Mouse (Mus musculus): ENCODE results near the gene Fbln1.
"Not testable (repeated sequence)": the region's sequence is repeated elsewhere in the genome, so short reads cannot be mapped to it uniquely, and the experiment has no call there.

The Fbln1 gene

DNA sequence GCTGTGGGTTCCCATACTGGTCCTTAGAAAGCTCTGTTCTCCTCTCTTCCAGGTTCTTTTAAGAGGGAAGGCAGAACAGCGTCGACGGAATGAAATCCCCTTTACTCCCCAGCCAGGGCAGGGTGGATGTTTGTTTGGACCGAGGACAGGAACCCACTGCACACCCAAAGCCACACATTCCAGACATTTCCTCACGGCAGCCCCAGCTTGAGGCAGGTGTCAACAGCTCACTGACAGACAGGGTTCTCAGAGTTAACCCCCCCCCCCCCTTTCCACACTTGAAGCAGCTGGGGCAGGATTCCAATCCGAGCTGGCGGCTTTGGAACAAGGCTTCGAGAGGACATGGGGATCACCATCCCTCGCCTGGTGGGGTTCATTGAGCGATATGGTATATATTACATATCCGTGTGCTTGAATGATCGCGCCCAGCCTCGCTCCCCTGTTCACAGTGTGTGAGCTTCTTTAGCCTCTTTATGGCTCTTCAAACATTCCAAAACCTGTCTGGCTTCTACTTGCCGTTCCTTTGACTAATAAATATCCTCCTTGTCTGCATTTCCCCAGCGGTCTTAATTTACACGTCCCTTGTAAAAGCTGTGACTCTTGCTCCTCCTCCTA, 92.5 kb downstream of the Fbln1 start:
- DNase-seq: peak in 1 of 2 experiments; percentile 38

GRCm38 (mm10) chr15:85298946-85299345, 93.2 kb downstream of the Fbln1 start:
- DNase-seq: peak; percentile 65 to 71

DNA sequence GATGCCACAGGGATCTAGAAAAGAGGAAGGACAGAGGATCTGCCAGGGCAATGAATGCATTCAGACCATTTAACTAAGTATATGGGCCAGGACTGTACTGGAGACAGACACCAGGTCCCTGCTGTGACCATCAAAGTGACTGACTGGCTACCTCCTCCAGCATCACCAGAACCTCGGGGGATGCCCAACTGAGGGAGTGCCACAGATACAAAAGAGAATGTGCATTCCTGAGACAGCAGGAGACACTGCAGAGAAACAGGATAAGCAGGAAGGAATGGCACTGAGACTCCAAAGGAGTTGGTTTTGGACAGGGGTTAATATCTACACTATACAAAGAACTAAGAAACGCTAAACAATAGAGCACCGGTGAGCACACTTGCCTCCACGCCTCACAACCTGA, 97.5 kb downstream of the Fbln1 start:
- no peak for DNase-seq

- no peak for DNase-seq
Measured at GRCm38 (mm10) chr15:85303976-85304375, 98.2 kb downstream of the Fbln1 start.

GRCm38 (mm10) chr15:85307061-85307660, 101.4 kb downstream of the Fbln1 start:
- DNase-seq: no peak

DNA sequence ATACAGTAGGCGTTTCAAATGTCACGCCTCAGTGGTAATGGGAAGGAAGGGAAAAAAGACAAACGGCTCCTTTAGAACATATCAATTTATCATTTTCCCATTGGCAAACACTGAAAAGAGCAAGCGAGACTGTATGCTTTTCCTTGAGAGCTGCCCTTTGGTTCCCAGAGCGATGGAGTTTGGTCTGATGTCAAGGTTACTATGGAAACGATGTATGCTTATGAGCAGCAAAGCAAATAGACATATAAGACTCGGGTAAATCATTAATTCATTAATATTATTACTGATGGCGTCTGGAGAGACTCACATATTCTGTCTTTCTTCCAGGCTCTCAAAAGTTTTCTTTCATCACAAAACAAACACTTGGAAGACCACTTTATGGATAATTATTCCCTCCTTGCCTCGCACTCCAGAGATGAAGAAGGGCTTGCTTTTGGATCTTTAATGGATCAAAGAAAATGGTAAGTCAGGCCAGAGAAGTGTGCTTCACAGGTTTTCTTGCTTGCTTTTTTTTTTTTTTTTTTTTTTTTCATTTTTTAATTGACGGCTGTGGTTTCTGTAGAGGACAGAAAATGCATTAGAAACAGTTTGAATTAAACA, 105.4 kb downstream of the Fbln1 start:
- no peak for DNase-seq

GRCm38 (mm10) chr15:85315378-85316025, 109.8 kb downstream of the Fbln1 start:
- DNase-seq: peak; percentile 87 to 90

DNA sequence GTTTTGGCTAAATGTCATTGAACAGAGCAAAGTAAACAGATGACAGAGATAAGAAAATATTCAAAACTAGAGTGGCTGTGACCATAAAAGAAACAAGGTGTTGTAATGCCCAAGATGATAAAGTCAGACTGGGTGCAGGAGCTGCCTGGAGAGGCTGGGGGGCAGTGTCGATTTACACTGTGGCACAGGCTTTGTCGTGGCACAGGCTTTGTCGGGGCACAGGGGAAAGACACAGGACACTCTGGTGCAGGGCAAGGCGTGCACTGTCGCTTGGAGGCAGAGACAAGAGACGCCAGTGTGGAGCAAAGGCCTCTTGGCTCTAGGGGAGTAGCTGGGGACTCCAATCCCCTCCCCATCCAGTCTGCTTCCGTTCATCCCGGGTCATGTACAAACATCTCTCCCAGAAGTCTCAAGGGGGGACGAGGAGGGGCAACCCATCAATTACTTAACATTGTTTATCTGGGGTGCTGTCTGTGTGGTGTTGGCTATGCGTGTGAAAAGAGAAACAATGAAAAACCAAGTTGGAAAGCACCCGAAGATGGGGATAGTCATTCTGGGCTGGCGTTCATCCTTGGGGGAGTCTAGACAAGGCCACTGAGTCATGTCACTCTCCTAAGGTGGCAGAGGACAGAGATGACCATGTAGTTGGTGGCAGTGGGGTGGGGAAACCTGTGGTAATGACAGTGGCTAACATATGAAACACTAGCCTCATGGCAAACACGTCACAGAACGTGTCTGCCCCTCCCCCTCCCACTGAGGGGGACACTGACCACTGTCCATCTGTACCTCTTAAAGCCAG, 110.8 kb downstream of the Fbln1 start:
- DNase-seq: peak in 1 of 2 experiments; percentile 22

DNA sequence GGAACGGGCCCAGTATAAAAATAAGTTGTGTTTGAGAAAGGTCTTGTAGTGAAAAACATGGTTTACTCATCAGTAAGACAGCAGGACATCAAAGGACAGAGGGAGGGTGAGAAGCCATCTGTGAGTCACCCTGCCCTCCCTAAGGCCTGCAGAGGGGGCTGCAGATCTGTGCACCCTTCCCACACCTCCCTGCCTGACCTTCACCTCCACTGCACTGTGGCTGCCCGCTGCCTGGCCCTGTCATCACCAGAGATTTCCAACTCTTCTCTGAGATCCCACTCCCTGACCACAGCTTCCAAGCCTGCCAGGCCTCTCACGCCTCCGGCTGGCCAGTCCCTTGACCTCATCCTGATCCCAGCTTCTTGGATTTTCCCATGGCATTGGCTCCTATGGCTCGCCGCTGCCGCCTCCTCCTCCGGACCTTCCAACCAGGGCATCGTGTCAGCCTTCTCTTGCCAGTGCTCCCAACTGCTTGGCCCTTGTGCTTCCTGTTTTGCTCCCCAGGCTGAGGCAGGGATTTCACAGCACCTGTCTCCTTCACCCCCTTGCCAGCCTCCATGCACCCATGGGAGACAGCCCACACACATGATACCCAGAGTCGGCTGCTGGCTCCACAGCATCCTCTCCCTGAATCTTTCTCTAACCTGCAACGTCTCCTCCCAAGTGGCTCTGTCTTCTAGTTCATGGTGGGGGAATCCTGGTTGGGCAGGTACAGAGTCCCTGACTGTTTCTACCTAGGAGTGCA, 114.3 kb downstream of the Fbln1 start:
- DNase-seq: no peak

DNA sequence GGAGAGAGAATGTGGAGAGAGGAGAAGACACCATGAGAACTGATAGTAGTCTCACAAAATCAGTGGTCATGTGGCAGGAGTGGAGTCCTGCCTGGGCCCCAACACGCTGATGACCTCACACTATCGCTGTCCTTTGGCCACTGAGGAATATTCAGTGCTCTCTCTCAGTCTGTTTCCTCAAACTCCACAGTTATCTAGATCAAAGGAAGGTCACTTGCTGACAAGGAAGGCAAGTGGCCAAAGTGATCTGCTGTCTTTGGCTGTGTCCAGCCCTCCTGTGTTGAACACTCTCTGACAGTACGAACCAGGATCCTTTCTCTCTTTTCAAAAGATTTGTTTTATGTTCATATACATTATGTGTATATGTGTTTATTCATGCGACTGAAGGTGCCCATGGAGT, 117.5 kb downstream of the Fbln1 start:
- DNase-seq: no peak

DNA sequence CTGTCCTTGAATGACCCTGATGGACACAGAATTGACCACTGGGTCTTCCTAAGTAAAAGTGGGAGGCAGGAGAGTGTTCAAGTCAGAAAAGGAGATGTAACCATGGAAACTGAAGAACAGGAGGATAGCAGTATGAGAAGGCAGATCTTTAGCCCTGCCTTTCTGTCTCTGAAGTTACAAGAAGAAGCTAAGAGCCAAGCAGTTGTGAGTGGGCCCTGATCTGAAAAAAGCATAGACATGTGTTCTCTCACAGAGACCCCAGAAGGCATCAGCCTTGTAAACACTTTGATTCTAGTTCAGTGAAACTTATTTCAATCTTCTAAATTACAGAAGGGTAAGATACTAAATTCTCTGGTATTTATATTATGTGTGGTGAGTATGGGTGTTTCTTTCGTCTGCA, 118.7 kb downstream of the Fbln1 start:
- DNase-seq: no peak

- DNase-seq: no peak
Measured at GRCm38 (mm10) chr15:85327808-85328207, 122.1 kb downstream of the Fbln1 start.

GRCm38 (mm10) chr15:85328455-85328854, 122.7 kb downstream of the Fbln1 start:
- DNase-seq: peak in 1 of 2 experiments; percentile 41

DNA sequence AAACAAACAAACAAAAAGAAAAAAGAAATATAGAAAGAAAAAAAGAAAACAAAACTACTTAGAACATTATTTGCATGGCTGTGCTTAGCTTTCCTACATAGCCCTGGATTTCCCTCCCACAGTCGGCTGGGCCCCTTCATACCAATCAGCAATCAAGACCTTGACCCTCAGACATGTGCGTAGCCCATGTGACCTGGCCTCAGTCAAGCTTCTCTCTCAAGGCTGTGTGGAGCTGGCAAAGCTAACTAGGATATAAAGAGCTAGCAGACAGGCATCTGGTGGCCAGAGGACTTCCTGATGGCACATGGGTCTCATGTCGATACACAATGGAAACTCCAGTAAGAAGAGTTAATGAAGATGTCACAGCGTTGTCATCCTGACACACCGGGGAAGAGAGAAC, 123.3 kb downstream of the Fbln1 start:
- DNase-seq: no peak

- DNase-seq: no peak
Measured at GRCm38 (mm10) chr15:85330024-85330423, 124.3 kb downstream of the Fbln1 start.

DNA sequence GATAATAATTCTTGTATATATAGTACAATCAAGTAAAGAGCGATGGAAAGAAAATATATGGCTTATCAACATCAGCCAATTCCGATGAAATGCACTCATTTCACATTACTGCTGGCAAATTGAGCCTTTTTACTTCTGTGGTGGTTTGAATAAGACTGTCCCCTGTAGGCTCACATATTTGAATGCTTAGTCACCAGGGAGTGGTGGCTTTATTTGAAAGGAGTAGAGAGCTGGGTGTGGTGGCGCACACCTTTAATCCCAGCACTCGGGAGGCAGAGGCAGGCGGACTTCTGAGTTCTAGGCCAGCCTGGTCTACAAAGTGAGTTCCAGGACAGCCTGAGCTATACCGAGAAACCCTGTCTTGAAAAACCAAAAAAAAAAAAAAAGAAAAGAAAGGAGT, 127.8 kb downstream of the Fbln1 start:
- DNase-seq: not testable (repeated sequence)

DNA sequence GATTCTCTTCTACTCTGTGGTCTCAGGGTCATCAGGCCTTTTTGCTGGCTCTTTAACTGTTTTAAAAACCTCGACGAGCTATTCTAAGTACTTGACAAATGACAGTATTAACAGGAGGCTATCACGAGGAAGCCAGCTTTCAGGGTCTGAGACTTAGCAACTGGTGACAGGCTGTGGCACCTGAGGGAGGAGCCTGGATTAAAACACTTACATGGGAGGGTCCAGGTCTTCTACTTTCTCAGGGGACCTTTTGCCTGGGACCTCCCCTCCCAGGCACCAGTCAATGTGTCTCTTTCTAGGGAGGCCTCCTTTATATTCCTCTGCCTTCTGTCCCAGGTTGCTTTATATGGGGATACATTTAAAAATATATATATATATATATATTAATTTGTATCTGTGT, 128.5 kb downstream of the Fbln1 start:
- no peak for DNase-seq

- peak; percentile 37 to 45 for DNase-seq
Measured at GRCm38 (mm10) chr15:85335671-85336300, 130.0 kb downstream of the Fbln1 start, which contains the start of gene Atxn10. TSS of gene Atxn10 (plus strand) at chr15:85336245.
